Mouse (Mus musculus): ENCODE measurements around the gene Olfr692.

DNA sequence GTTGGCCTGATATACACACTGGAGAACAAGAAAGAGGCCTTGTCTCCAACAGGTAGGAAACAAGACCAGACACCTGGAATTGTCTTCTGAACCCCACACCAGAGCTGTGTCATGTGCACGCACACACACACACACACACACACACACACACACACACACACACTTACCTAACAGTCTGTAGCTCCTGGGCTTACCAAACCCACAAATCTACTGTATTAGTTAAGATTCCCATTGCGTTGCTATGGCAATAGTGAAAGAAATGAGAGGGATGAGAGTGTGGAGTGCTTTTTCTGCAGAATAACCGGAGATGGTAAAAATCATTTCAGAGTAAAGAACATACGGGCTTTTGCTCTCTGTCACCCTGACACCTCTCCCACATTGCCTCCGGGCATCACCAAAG, 50.1 kb downstream of the Olfr692 start:
- TF ChIP-seq CTCF (IDR thresholded peaks at IDR 0.05; ENCODE audit: control insufficient read depth, insufficient read depth, insufficient replicate concordance, low read depth, low read length) (no peak), POLR2A (IDR thresholded peaks at IDR 0.05; ENCODE audit: control insufficient read depth, low read depth, low read length) (no peak)

Data from testis, adult 2 months (tissue).